Mouse (Mus musculus): Measurements from ENCODE around the gene Psmb11. TPM values are rescaled to one million over a fixed set of nuclear protein-coding genes. Genes with fewer than 3 reads are reported as not detected.
A peak's percentile ranks its signal among the peaks of the same experiment; 100 is the strongest.
"Not testable (repeated sequence)": the region's sequence is repeated elsewhere in the genome, so short reads cannot be mapped to it uniquely, and the experiment has no call there.

The Psmb11 gene
- polyA plus RNA-seq, 1 experiment from 2014 or later: 0.04 TPM

DNA sequence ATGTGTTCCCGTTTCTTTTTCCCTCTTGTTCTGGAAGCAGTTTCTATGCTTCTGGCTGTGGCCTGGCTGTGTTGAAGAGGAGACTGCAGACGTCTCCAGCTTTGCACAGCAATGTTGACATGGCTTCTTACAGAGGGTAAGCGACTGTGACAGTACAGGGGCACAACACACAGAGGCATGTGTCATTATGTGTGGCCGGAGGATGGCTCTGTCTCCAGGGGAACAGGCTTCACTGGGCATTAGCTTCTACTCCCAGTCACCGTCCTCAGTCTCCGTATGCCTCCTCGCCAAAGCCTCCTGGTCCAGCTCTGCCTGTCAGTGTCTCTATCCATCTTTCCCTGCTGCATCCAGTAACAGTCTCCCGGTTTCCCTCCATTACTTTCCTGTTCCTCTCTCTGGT lies 14.0 kb upstream of the Psmb11 start:
- Histone ChIP-seq H3K4me2 (no peak overlapping the region), H3K4me3 (replicated peaks) (no peak overlapping the region), H3K27me3 (no peaks in the 10 kb centered on the region), H3K9ac (no peak overlapping the region), H3K27ac (no peak overlapping the region), H3K9me3 (no peaks in the 10 kb centered on the region), H3K4me1 (peaks cover 28% of the 10 kb centered on the region), H3K36me3 (replicated peaks) (peaks cover 5% of the 10 kb centered on the region)
- WGBS: 59% methylated on average over 8 of the region's 8 CpGs
- no peak for ATAC-seq (ENCODE audit: low FRiP score)

DNA sequence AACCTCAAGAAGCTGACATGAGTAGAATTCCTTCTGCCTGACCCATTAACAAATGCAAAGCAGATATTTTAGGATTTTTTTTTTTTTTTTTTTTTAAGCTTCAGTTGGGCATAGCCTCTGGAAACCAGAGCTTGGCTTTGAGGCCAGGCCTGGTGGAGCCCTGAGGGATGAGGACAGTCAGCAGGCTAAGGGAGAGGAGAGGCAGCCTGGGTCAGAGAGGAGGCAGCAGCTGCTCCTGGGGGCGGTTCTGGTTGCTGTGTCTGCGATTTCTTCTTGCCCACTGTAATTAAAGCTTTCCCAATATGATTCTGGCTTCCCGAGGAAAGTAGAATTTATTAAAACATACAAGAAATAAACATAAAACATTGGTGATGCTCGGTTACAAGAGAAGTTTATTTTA lies 12.0 kb upstream of the Psmb11 start:
- H3K4me3 ChIP-seq (replicated peaks): no peak overlapping the region
- no peak for ATAC-seq (ENCODE audit: low FRiP score)
- peaks cover 15% of the 10 kb centered on the region for H3K4me1 ChIP-seq
- peaks cover 17% of the 10 kb centered on the region for H3K36me3 ChIP-seq (replicated peaks)
- no peak overlapping the region for H3K9ac ChIP-seq
- WGBS: 75% methylated on average over 4 of the region's 4 CpGs
- H3K27me3 ChIP-seq: no peaks in the 10 kb centered on the region
- H3K9me3 ChIP-seq: no peaks in the 10 kb centered on the region
- no peak overlapping the region for H3K27ac ChIP-seq
- no peak overlapping the region for H3K4me2 ChIP-seq

DNA sequence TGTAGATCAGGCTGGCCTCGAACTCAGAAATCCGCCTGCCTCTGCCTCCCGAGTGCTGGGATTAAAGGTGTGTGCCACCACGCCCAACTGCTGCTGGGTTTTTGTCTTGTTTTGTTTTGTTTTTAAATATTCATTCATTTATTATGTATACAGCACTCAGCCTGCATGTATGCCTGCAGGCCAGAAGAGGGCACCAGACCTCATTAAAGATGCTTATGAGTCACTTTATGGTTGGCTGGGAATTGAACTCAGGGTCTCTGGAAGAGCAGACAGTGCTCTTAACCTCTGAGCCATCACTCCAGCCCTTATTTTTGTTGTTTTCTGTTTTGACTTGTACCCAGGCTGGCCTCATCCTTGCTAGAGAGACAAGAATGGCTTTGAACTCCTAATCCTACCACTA lies 11.3 kb upstream of the Psmb11 start:
- no peak overlapping the region for H3K4me3 ChIP-seq (replicated peaks)
- H3K27ac ChIP-seq: no peak overlapping the region
- no peak overlapping the region for H3K4me2 ChIP-seq
- H3K9me3 ChIP-seq: no peaks in the 10 kb centered on the region
- H3K9ac ChIP-seq: no peak overlapping the region
- 71% methylated on average over 4 of the region's 4 CpGs for WGBS
- peaks cover 8% of the 10 kb centered on the region for H3K4me1 ChIP-seq
- ATAC-seq (ENCODE audit: low FRiP score): no peak
- no peaks in the 10 kb centered on the region for H3K27me3 ChIP-seq
- peaks cover 24% of the 10 kb centered on the region for H3K36me3 ChIP-seq (replicated peaks)

DNA sequence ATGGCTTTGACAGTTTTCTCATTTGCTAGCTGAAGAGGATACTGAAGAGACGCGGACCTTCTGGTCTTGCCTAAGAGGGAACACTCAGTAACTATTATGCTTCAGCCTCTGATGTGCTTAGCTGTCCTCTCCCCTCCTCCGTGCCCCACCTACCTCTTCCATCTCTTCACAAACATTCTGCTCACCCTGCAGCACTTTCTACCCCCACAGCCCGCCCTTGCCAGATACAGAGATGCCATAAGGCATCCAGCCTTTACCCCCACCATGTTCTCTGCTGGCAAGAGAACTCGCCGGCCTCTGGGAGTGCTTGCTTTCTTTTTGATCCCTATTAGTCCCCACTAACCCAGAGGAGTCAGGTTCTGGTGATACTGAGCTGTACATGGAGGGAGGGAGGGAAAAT lies 10.6 kb upstream of the Psmb11 start:
- H3K4me3 ChIP-seq (replicated peaks): no peak overlapping the region
- no peaks in the 10 kb centered on the region for H3K9me3 ChIP-seq
- peaks cover 31% of the 10 kb centered on the region for H3K36me3 ChIP-seq (replicated peaks)
- ATAC-seq (ENCODE audit: low FRiP score): no peak
- H3K27ac ChIP-seq: peak overlapping the region; percentile 32; the same call in 1 of the 2 replicates
- no peaks in the 10 kb centered on the region for H3K27me3 ChIP-seq
- H3K4me1 ChIP-seq: peaks cover 6% of the 10 kb centered on the region; the same call in 1 of the 2 replicates
- WGBS: 85% methylated on average over 6 of the region's 6 CpGs
- no peak overlapping the region for H3K4me2 ChIP-seq
- no peak overlapping the region for H3K9ac ChIP-seq

DNA sequence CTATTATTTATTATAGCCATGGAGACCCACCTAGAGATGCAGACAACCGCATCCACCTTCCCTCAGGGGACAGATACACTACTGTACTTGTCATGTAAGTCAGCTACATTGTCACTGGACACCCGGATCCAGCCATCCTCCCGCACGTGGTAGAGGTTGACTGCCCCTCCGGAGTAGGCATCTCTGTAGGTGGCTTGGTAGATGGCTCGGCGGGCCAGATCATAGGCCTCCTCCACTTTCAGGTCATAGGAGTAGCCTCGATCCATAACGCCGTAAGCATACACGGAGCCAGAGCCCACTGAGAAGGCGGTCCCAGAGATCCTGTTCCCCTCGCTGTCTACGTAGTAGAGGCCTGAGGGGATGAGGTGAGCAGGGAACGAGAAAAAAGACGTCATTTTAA lies 7.1 kb upstream of the Psmb11 start:
- H3K9ac ChIP-seq; H3K27ac ChIP-seq; H3K4me2 ChIP-seq; H3K27me3 ChIP-seq; ATAC-seq (ENCODE audit: low FRiP score); H3K4me3 ChIP-seq (replicated peaks); H3K9me3 ChIP-seq: not testable (repeated sequence)
- WGBS: 93% methylated on average over 16 of the region's 16 CpGs
- H3K36me3 ChIP-seq (replicated peaks): peaks cover 40% of the 10 kb centered on the region
- H3K4me1 ChIP-seq: peaks cover 11% of the 10 kb centered on the region

DNA sequence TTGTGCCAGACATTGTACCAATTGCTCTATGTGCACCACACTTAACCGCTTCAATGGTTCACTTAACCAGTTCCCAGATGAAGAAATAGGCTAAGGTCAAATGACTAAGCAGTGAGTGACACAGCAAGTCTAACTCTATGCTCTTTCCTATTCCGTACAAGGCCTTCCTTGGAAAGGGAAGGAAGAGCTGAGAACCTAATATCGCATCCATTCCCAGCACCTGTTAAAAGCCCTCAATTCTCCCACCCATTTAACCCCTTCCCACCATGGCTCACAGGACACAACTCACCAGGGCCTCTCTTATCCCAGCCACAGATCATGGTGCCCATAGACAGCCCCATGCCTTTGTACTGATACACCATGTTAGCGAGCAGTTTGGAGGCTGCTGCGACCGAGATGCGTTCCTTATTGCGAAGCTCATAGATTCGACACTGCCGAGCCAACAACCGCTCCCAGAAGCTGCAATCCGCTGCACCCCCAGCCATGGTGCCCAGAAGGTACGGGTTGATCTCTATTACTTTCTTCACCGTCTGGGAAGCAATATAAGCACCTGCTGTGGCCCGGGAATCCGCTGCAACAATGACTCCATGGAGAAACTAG lies 4.9 kb upstream of the Psmb11 start:
- no peak overlapping the region for H3K9ac ChIP-seq
- H3K4me1 ChIP-seq: peaks cover 11% of the 10 kb centered on the region
- H3K9me3 ChIP-seq: no peaks in the 10 kb centered on the region
- no peak overlapping the region for H3K27ac ChIP-seq
- peaks cover 40% of the 10 kb centered on the region for H3K36me3 ChIP-seq (replicated peaks)
- WGBS: 92% methylated on average over 16 of the region's 16 CpGs
- no peak overlapping the region for H3K4me3 ChIP-seq (replicated peaks)
- no peaks in the 10 kb centered on the region for H3K27me3 ChIP-seq
- no peak for ATAC-seq (ENCODE audit: low FRiP score)
- H3K4me2 ChIP-seq: peak overlapping the region; percentile 75

DNA sequence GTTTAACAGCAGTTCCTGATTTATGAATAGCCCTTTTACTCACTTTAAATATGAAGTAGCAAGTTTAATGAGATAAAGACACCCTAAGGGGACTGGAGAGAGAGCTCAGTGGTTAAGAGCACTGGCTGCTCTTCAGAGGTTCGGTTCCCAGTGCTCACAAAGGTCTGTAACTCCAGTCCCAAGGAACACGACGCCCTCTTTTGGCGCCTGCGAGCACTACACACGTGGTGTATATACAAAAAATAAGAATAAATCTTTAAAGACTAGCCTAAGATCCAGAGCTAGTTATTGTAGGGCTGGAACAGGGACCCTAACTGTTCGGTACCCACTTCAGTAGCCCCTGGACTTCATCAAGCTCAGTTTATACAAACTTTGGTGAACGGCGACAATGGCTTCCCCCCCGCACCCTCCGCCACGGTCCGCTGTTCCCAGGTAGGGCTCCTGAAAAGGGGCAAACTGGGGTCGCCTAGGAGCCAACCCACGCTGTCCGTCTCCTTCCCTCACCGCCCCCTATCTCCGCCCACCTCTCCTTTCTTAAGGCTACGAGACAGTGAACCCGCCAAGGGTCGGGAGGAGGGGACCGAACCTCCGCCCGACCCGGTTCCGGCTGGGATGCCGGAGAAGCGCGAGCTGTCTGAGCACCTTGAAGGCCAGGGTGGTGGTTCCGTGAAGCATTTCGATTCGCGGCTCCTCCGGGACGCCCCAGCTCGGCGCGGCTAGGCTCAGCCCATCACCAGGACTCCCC lies 3.9 kb upstream of the Psmb11 start:
- Histone ChIP-seq H3K9me3 (no peaks in the 10 kb centered on the region), H3K36me3 (replicated peaks) (peaks cover 35% of the 10 kb centered on the region), H3K9ac (peak overlapping the region; percentile 90), H3K27ac (peak overlapping the region; percentile 76), H3K4me3 (replicated peaks) (peak overlapping the region; percentile 88), H3K4me1 (peaks cover 11% of the 10 kb centered on the region), H3K4me2 (peak overlapping the region; percentile 75), H3K27me3 (no peaks in the 10 kb centered on the region)
- ATAC-seq (ENCODE audit: low FRiP score): peak; percentile 51; the same call in 1 of the 2 replicates
- 1% methylated on average over 38 of the region's 38 CpGs for WGBS

DNA sequence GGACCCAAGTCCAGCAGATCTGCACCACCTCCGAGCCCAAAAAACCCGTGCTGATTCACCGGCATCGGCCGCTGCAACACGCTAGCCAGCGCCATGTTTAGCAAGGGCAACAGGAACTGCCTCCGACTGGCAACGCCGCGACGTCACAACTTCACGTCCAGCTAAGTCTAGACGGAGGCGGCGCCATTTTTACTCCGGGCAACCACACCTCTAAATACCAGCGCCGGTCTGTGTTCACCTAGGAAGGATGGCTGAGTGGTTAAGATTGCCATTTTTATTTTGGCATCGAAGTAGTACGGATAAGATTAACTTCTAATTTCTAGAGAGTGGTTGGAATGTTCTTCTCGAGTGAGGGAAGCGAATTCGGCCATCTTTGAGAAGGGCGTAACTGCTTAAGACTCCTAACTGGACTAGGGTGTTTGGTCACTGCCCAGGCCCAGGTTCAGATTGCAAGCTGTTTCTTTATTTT lies 3.3 kb upstream of the Psmb11 start, which contains the start of gene Psmb5:
Psmb5 (minus strand) TSS at position 126 of the 469 bp plus-strand sequence.
- H3K9me3 ChIP-seq: no peaks in the 10 kb centered on the region
- H3K4me1 ChIP-seq: peaks cover 11% of the 10 kb centered on the region
- WGBS: under 1% methylated on average over 25 of the region's 25 CpGs
- H3K9ac ChIP-seq: peak within 1 kb of the TSS; percentile 90
- H3K4me3 ChIP-seq (replicated peaks): peak within 1 kb of the TSS; percentile 88
- peaks cover 30% of the 10 kb centered on the region for H3K36me3 ChIP-seq (replicated peaks)
- no peaks in the 10 kb centered on the region for H3K27me3 ChIP-seq
- peak; percentile 92 for ATAC-seq (ENCODE audit: low FRiP score)
- H3K27ac ChIP-seq: peak within 1 kb of the TSS; percentile 76
- peak within 1 kb of the TSS; percentile 75 for H3K4me2 ChIP-seq

DNA sequence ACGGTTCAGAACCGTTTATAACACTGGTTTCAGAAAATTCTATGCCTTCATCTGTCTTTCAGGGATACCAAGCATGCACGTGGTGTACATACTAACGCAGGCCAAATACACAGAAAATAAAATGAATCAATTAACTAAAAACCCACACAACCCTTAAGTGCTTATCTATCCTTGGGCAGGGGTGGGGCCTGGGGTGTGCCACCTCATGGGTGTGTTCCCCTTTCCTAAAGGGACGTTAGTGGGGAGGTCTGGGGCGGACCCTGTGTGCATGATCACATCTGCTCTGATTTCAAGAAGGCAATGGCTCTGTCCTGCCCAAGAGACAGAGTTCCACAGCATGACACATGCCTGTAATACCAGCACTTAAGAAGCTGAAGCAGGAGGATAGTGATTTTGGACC lies 2.1 kb downstream of the Psmb11 start:
- no peak for ATAC-seq (ENCODE audit: low FRiP score)
- Histone ChIP-seq H3K4me1 (no peaks in the 10 kb centered on the region), H3K9me3 (no peaks in the 10 kb centered on the region), H3K27me3 (no peaks in the 10 kb centered on the region), H3K4me2 (no peak overlapping the region), H3K27ac (no peak overlapping the region), H3K9ac (no peak overlapping the region), H3K4me3 (replicated peaks) (no peak overlapping the region), H3K36me3 (replicated peaks) (no peaks in the 10 kb centered on the region)
- WGBS: 87% methylated on average over 6 of the region's 6 CpGs

DNA sequence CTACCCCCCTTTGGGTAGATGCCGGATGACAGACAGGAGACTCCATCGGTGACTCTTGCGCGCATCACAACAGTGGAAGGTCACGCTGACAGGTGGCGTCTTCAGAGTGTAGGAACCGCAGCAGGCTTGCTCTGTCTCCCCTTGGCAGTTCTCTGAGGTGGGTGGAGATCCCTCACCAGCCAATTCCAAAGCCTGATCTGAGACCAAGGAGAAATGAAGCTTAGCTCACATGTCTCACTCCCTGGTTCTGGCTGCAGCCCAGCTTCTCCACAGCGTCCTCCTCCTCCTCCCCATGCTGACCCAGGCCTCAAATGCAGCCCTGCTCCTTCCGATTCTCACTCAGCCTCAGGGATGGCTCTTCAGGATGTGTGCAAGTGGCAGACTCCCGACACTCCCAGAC lies 3.7 kb downstream of the Psmb11 start:
- H3K4me1 ChIP-seq: no peaks in the 10 kb centered on the region
- H3K36me3 ChIP-seq (replicated peaks): 0 out of 2 replicates have a peak, but pooled peaks cover 6% of the 10 kb centered on the region
- WGBS: 78% methylated on average over 10 of the region's 10 CpGs
- no peak overlapping the region for H3K9ac ChIP-seq
- H3K27ac ChIP-seq: no peak overlapping the region
- no peaks in the 10 kb centered on the region for H3K27me3 ChIP-seq
- H3K9me3 ChIP-seq: no peaks in the 10 kb centered on the region
- H3K4me3 ChIP-seq (replicated peaks): no peak overlapping the region
- ATAC-seq (ENCODE audit: low FRiP score): no peak
- H3K4me2 ChIP-seq: no peak overlapping the region

DNA sequence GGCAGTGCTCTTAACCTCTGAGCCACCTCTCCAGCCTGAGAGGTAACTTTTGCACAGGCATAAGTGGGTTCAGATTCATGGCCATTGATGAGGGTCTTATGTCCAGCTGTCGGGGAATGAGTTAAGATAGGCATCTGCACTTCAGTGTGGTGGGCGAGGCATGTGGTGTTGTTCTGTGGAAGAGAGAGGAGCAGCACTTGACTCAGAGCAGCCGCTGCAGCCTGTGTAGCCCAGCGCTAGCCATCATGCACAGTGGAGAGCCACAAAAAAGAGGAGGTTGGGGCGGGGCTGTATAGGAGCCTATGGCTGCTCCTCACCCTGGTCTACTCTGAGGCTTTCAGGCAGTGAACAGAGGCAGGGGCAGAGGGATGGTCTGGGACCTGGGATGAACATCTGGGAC lies 6.9 kb downstream of the Psmb11 start:
- Histone ChIP-seq H3K4me1 (no peaks in the 10 kb centered on the region), H3K4me2 (no peak overlapping the region), H3K9me3 (no peaks in the 10 kb centered on the region), H3K4me3 (replicated peaks) (no peak overlapping the region), H3K27ac (no peak overlapping the region), H3K9ac (no peak overlapping the region), H3K27me3 (no peaks in the 10 kb centered on the region), H3K36me3 (replicated peaks) (peaks cover 38% of the 10 kb centered on the region)
- ATAC-seq (ENCODE audit: low FRiP score): no peak
- WGBS: 74% methylated on average over 5 of the region's 5 CpGs

DNA sequence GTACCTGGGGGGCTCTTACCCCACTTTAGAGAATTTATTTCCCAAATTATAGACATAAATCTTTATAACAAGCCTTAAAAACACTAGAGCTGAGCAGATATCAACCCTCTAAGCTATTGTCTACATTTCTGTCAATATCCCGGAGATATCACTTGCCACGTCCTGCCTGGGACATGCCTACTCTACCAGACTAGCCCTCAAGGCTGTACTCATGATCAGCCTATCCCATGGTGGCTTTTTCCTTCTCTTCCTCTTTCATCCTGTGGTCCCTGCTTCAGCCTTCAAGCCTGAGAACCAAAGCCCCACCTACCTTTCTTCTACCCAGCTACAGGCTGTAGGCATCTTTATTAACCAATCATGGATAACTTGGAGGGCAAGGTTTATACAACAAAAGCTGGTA lies 8.6 kb downstream of the Psmb11 start:
- no peaks in the 10 kb centered on the region for H3K27me3 ChIP-seq
- H3K9ac ChIP-seq: no peak overlapping the region
- no peaks in the 10 kb centered on the region for H3K9me3 ChIP-seq
- peaks cover 55% of the 10 kb centered on the region for H3K36me3 ChIP-seq (replicated peaks)
- H3K4me3 ChIP-seq (replicated peaks): no peak overlapping the region
- H3K4me1 ChIP-seq: no peaks in the 10 kb centered on the region
- no peak overlapping the region for H3K4me2 ChIP-seq
- H3K27ac ChIP-seq: no peak overlapping the region
- WGBS: 87% methylated on average over 2 of the region's 2 CpGs
- no peak for ATAC-seq (ENCODE audit: low FRiP score)

Data from forebrain, embryonic 12.5 days (tissue).